Mouse (Mus musculus) bone marrow macrophage, adult 2 months (primary cell): ENCODE results near the gene Creg1.

Experiments used
- CTCF ChIP-seq: IDR thresholded peaks from 2 replicates; pipeline ENCODE4 v1.5.1; 2012; ENCODE audit warnings: low read depth, mild to moderate bottlenecking, low read length, moderate library complexity
- POLR2A ChIP-seq: IDR thresholded peaks from 2 replicates; pipeline ENCODE4 v1.6.1; 2012; ENCODE audit warnings: mild to moderate bottlenecking, low read depth, low read length, borderline replicate concordance

DNA sequence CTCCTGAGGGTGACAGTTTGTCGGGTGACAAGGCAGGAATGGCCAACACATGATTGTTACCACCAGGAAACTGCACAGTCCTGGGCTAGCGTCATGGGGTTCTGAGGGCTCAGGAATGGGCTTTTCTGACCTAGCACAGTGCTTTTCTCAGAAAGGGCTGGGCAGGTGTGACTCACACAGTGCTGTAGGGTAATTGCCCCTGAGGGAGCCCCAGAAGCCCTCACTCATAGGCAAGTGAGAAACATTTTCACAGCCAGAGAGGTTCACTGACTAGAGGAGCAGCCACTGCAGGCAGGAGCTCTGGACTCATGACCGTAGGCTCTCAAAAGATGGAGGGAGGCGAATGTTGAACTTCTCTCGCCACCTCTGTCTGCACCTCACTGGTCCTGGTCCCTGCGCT is 26.4 kb downstream of the Creg1 start:
- TF ChIP-seq CTCF (no peak), POLR2A (no peak)
